Mouse (Mus musculus) heart, embryonic 16.5 days (tissue): Measurements from ENCODE around the gene Ctcfl. TPM values are rescaled to one million over a fixed set of nuclear protein-coding genes. Genes with fewer than 3 reads are reported as not detected.

Experiments used
- ATAC-seq: fragments of 200-750 bp; cut with Nextera tagmentation; replicated peaks from 2 replicates; pipeline ENCODE4 v1.8.0; 2017; ENCODE audit warnings: moderate number of reproducible peaks; ENCODE audit not compliant: insufficient read depth, low FRiP score; ENCODE audit errors: extremely low read depth
- H3K27ac ChIP-seq: fragments of 300-500 bp; sonication (generic); 2 replicates; pipeline ENCODE4 v1.5.1; 2014; ENCODE audit warnings: mild to moderate bottlenecking, low read length, control low read depth, moderate library complexity
- H3K27me3 ChIP-seq: fragments of 300-500 bp; sonication (generic); 2 replicates; pipeline ENCODE4 v1.6.1; 2014; ENCODE audit warnings: low read length, mixed read lengths; ENCODE audit not compliant: control insufficient read depth, insufficient read depth
- H3K36me3 ChIP-seq: fragments of 300-500 bp; sonication (generic); 2 replicates; pipeline ENCODE4 v1.6.1; 2014; ENCODE audit not compliant: control insufficient read depth, insufficient read depth
- H3K4me1 ChIP-seq: fragments of 300-500 bp; sonication (generic); 2 replicates; pipeline ENCODE4 v1.6.1; 2014; ENCODE audit warnings: low read length, mixed read lengths; ENCODE audit not compliant: control insufficient read depth, insufficient read depth
- H3K4me2 ChIP-seq: fragments of 300-500 bp; sonication (generic); 2 replicates; pipeline ENCODE4 v1.6.1; 2014; ENCODE audit warnings: low read depth, mild to moderate bottlenecking, control low read depth, low read length
- H3K4me3 ChIP-seq: fragments of 300-500 bp; sonication (generic); 2 replicates; pipeline ENCODE4 v1.5.1; 2014; ENCODE audit warnings: mild to moderate bottlenecking, control low read depth, low read length
- H3K9ac ChIP-seq: fragments of 300-500 bp; sonication (generic); 2 replicates; pipeline ENCODE4 v1.6.1; 2014; ENCODE audit warnings: low read length, control low read depth
- H3K9me3 ChIP-seq: fragments of 300-500 bp; sonication (generic); replicated peaks from 2 replicates; pipeline ENCODE4 v1.6.1; 2016; ENCODE audit warnings: low read length; ENCODE audit not compliant: control insufficient read depth
- WGBS: fragments of 180-500 bp; shearing (Covaris S2); extraction: QIAGEN DNeasy Blood & Tissue Kit; methylation state at CpG from one replicate; pipeline ENCODE4 v1.1.7; 2014; 5-methylcytosine and 5-hydroxymethylcytosine counted together
- polyA plus RNA-seq: library from polyadenylated mRNA; unstranded; fragments of >200 nt; fragmentation: Nextera tagmentation; extraction: Ambion mirVana; gene quantifications from 2 replicates; pipeline ENCODE4 v1.2.1, GENCODE M21; 2015

Ctcfl gene
- polyA plus RNA-seq, 1 experiment from 2014 or later: 0.83 TPM

DNA sequence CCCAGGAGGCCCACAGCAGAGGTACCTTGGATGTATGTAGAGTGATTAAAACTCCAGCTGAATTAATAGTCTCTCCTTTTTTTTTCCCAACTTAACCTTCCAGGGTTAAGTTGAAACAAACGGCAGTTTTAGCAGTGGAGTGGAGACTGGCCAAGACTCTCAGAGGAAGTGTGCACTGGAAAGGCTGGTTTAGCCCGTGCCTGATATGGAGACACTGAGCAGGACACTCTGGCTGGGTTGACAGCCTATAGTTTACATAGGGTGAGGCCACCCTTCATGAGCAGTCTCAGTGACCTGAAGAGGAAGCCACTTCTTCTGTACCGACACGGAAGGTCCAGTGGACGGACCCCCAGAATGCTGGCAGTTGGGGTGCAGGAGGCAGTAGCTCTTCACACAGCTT, 32.0 kb upstream of the Ctcfl start:
- Histone ChIP-seq H3K27me3 (no peaks in the 10 kb centered on the region), H3K4me3 (no peak overlapping the region), H3K9ac (no peak overlapping the region), H3K4me2 (no peak overlapping the region), H3K36me3 (no peaks in the 10 kb centered on the region), H3K27ac (no peak overlapping the region), H3K4me1 (peaks cover 8% of the 10 kb centered on the region; the same call in 1 of the 2 replicates), H3K9me3 (no peaks in the 10 kb centered on the region)
- 0 out of 2 replicates have a peak, but pooled peaks have one; percentile 55 for ATAC-seq
- WGBS: 52% methylated on average over 5 of the region's 5 CpGs

DNA sequence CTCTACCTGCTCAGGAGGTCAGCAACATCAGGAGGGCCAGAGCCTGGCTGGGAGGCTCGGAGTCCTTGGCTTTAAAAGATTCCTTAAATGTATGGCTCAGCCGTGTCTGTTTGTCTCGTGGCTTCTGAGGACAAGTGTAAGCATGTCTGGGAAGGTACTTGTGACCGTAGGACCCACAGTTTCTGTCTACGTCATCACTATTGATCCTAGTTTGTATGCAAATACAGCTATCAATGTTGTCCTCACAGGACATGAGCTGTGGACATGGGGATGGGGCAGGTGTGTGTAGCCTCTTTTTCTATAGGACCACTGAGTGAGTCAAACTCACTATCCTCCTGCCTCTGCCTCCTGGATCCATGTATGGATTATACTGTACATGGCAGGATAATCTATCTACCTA, 28.7 kb upstream of the Ctcfl start:
- WGBS: 86% methylated on average over 5 of the region's 5 CpGs
- no peak for ATAC-seq

GRCm38 (mm10) chr2:173146728-173147127, 27.4 kb upstream of the Ctcfl start:
- Histone ChIP-seq H3K9me3 (no peaks in the 10 kb centered on the region), H3K4me3 (no peak overlapping the region), H3K4me1 (peaks cover 2% of the 10 kb centered on the region; the same call in 1 of the 2 replicates), H3K9ac (no peak overlapping the region), H3K27ac (no peak overlapping the region), H3K36me3 (no peaks in the 10 kb centered on the region), H3K4me2 (no peak overlapping the region), H3K27me3 (peaks cover 11% of the 10 kb centered on the region; the same call in 1 of the 2 replicates)
- 76% methylated on average over 6 of the region's 6 CpGs for WGBS
- ATAC-seq: no peak

More for the DNA sequence above, 28.7 kb upstream of the Ctcfl start:
- Histone ChIP-seq H3K9me3 (no peaks in the 10 kb centered on the region), H3K36me3 (no peaks in the 10 kb centered on the region), H3K4me3 (no peak overlapping the region), H3K27ac (no peak overlapping the region), H3K4me1 (peaks cover 8% of the 10 kb centered on the region; the same call in 1 of the 2 replicates), H3K9ac (no peak overlapping the region), H3K4me2 (no peak overlapping the region), H3K27me3 (peaks cover 10% of the 10 kb centered on the region; the same call in 1 of the 2 replicates)

DNA sequence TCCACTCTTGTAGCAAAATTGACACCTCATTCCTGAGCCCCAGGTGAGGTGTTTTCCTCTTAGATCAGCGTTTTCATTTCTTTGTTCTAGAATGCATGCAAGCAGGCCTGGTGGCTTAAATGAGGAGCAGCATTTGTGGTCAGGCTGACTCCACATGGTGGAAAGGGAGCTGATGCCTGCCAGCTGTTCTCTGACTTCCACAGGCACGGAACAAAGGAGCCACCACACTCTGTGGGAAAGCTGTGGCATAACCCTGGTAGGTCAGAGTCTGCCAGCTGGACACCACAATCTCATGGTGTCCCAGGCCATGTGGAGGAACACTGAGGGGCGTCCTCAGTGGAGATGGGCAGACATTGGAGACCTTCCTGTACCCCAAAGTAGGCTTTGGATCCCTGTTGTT, 26.5 kb upstream of the Ctcfl start:
- Histone ChIP-seq H3K9me3 (no peaks in the 10 kb centered on the region), H3K4me2 (no peak overlapping the region), H3K36me3 (no peaks in the 10 kb centered on the region), H3K4me3 (no peak overlapping the region), H3K27ac (no peak overlapping the region), H3K4me1 (no peaks in the 10 kb centered on the region), H3K9ac (no peak overlapping the region), H3K27me3 (peaks cover 11% of the 10 kb centered on the region; the same call in 1 of the 2 replicates)
- no peak for ATAC-seq
- 60% methylated on average over 3 of the region's 3 CpGs for WGBS

DNA sequence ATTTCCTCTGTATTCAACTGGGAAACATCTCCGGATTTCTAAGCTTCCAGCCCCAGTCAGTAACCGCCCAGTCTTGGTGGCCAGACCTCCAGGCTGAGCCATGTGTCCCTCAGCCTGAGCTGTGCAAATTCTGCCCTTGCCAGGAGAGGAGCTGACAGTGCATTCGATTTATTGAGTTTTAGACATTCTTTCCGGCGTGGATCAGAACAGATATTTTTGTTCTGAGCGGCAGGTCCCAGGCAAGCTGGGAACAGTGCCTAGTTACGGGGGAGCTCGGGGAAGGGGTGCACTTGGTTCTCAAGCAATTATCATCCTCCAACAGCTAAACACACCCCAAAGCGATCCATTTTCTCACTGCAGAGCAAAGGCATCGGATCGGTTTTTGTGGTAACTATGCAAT, 24.3 kb upstream of the Ctcfl start:
- Histone ChIP-seq H3K27me3 (peaks cover 11% of the 10 kb centered on the region; the same call in 1 of the 2 replicates), H3K36me3 (no peaks in the 10 kb centered on the region), H3K4me2 (no peak overlapping the region), H3K9ac (no peak overlapping the region), H3K27ac (no peak overlapping the region), H3K4me3 (no peak overlapping the region), H3K9me3 (no peaks in the 10 kb centered on the region), H3K4me1 (peaks cover 3% of the 10 kb centered on the region)
- 71% methylated on average over 11 of the region's 11 CpGs for WGBS
- ATAC-seq: no peak

DNA sequence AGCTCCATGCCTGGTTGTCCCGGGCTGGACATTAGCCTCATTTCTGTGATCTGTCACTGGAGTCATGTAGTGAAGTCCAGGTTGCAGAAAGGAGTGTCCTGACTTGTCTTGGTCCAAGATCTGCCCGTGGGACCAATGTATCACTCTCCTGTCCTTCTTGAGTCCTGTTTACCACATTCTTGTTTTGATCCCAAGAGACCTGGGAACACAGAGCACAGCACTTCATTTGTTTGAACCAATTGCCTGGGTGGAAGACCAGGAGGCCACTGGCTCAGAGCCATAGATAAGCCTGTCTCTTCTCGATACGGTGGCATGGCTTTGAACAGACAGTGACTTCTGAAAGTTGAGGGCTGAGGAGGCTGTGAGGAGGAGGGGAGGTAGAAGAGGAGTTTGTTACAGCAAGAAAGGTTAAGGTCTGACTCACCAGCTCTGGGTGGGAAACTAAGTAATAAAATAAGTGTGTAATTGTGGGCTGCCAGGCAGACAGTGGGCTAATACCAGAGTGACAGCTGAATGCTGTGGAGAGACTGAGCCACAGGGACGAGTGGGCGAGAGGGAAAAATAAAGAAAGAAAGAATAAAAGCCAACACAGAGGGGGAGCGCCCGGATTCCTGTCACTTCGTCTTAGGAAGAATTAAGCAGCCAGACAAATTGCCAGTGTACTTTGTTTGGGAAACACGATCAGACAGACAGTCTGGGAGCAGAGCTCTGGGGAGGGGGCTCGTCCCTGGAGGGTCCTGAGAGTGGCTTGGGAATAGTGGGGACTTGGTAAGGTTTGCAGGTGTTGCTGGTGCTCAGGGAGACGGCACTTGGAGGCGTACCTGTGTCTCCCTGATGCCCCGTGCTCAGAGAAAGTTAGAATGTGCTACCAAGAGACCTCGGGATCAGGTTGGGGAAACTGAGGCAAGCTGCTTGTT, 19.3 kb upstream of the Ctcfl start:
- Histone ChIP-seq H3K27ac (no peak overlapping the region), H3K4me2 (no peak overlapping the region), H3K4me3 (no peak overlapping the region), H3K9me3 (no peaks in the 10 kb centered on the region), H3K9ac (no peak overlapping the region), H3K36me3 (no peaks in the 10 kb centered on the region), H3K4me1 (peaks cover 14% of the 10 kb centered on the region), H3K27me3 (peaks cover 6% of the 10 kb centered on the region; the same call in 1 of the 2 replicates)
- no peak for ATAC-seq
- WGBS: 61% methylated on average over 15 of the region's 15 CpGs

- Histone ChIP-seq H3K27me3 (no peaks in the 10 kb centered on the region), H3K4me1 (peaks cover 17% of the 10 kb centered on the region), H3K9ac (no peak overlapping the region), H3K9me3 (no peaks in the 10 kb centered on the region), H3K36me3 (no peaks in the 10 kb centered on the region), H3K27ac (peak overlapping the region; percentile 49; the same call in 1 of the 2 replicates), H3K4me2 (0 out of 2 replicates have a peak overlapping the region, but pooled peaks have one; percentile 6), H3K4me3 (no peak overlapping the region)
- WGBS: 18% methylated on average over 9 of the region's 9 CpGs
- peak; percentile 74 for ATAC-seq
Measured at GRCm38 (mm10) chr2:173134695-173135094, 15.4 kb upstream of the Ctcfl start.

- no peak for ATAC-seq
- Histone ChIP-seq H3K4me3 (no peak overlapping the region), H3K9me3 (no peaks in the 10 kb centered on the region), H3K36me3 (no peaks in the 10 kb centered on the region), H3K4me1 (peaks cover 10% of the 10 kb centered on the region; the same call in 1 of the 2 replicates), H3K4me2 (no peak overlapping the region), H3K9ac (no peak overlapping the region), H3K27ac (no peak overlapping the region), H3K27me3 (no peaks in the 10 kb centered on the region)
- WGBS: 76% methylated on average over 8 of the region's 8 CpGs
Measured at GRCm38 (mm10) chr2:173132794-173133300, 13.5 kb upstream of the Ctcfl start.

DNA sequence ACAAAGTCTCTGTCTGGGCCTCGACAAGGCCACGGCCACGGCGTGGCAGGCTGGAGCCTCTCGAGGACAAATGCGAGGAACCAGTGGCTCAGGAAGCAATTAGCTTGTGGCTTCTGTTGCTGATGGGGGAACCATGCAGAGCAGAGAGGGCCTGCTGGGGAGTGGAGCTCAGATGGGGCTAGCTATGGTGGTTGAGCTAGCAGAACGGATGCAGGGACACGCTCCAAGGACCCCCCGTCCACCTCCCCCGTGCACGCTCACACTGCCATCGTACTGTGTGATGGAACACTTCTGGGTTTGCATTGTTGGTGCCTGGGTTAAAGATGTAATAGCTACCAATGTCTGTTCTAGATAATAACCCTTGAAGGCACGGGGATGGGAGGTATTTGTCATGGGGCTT, 12.9 kb upstream of the Ctcfl start:
- Histone ChIP-seq H3K27me3 (no peaks in the 10 kb centered on the region), H3K9ac (no peak overlapping the region), H3K9me3 (no peaks in the 10 kb centered on the region), H3K36me3 (no peaks in the 10 kb centered on the region), H3K4me3 (no peak overlapping the region), H3K27ac (no peak overlapping the region), H3K4me2 (no peak overlapping the region), H3K4me1 (peaks cover 10% of the 10 kb centered on the region; the same call in 1 of the 2 replicates)
- ATAC-seq: no peak
- WGBS: 82% methylated on average over 13 of the region's 13 CpGs
